Mouse (Mus musculus) G1E (cell line): ENCODE measurements around the gene Nr4a3. TPM values are rescaled to one million over a fixed set of nuclear protein-coding genes. Genes with fewer than 3 reads are reported as not detected.

Source experiments
- ATAC-seq: 2 replicates; pipeline ENCODE4 v1.8.0; 2016; ENCODE audit warnings: mild to moderate bottlenecking; ENCODE audit not compliant: insufficient number of reproducible peaks, poor library complexity, low FRiP score, severe bottlenecking; ENCODE audit errors: extremely low read depth
- DNase-seq: peaks from one replicate; pipeline ENCODE4 v3.0.0; 2012; ENCODE audit warnings: low spot score
- H3K27me3 ChIP-seq: 2 replicates; pipeline ENCODE4 v1.6.1; 2012; ENCODE audit warnings: mild to moderate bottlenecking, low read length, inconsistent platforms; ENCODE audit not compliant: insufficient read depth
- H3K36me3 ChIP-seq: replicated peaks from 2 replicates; pipeline ENCODE3; 2012; ENCODE audit warnings: mild to moderate bottlenecking, inconsistent platforms
- H3K4me1 ChIP-seq: 2 replicates; pipeline ENCODE4 v1.6.1; 2012; ENCODE audit warnings: low read depth, low read length, inconsistent platforms, mixed read lengths; ENCODE audit not compliant: insufficient read depth
- H3K4me3 ChIP-seq: 2 replicates; pipeline ENCODE4 v1.5.1; 2012; ENCODE audit warnings: low read depth, mild to moderate bottlenecking, inconsistent platforms, low read length, moderate library complexity, mixed read lengths
- H3K9me3 ChIP-seq: replicated peaks from 2 replicates; pipeline ENCODE4 v1.6.1; 2012; ENCODE audit warnings: inconsistent platforms
- CTCF ChIP-seq: IDR thresholded peaks from 2 replicates; pipeline ENCODE4 v1.5.1; 2012; ENCODE audit warnings: low read depth, low read length, inconsistent platforms, mixed read lengths
- GATA1 ChIP-seq: IDR thresholded peaks from 2 replicates; pipeline ENCODE4 v1.6.1; 2012; ENCODE audit warnings: borderline replicate concordance, low read length, inconsistent platforms, mixed read lengths
- GATA2 ChIP-seq: IDR thresholded peaks from 2 replicates; pipeline ENCODE4 v1.6.1; 2012; ENCODE audit warnings: low read depth, low read length, inconsistent platforms, borderline replicate concordance
- POLR2AphosphoS5 ChIP-seq: IDR thresholded peaks from 2 replicates; pipeline ENCODE4 v1.6.1; 2012; ENCODE audit warnings: low read depth, low read length, inconsistent platforms; ENCODE audit not compliant: insufficient replicate concordance
- TAL1 ChIP-seq: conservative IDR thresholded peaks from 2 replicates; pipeline ENCODE4 v1.6.1; 2012; ENCODE audit warnings: low read depth, low read length, inconsistent platforms, mixed read lengths
- polyA plus RNA-seq: library from polyadenylated mRNA; stranded (reverse); fragments of >175 nt; gene quantifications from 2 replicates; pipeline ENCODE4 v1.2.3, GENCODE M21; 2012
- total RNA-seq, 2 experiments: library from RNA; stranded (forward) in 1 of 2; stranded (reverse) in 1 of 2; fragments of 200-1000 nt in 1 of 2; fragments of >200 nt in 1 of 2; fragmentation: Nextera tagmentation in 1 of 2; gene quantifications; 2 replicates each; pipeline ENCODE4 v1.2.3; 2014 to 2017

Nr4a3 gene
- total and polyA plus RNA-seq, 3 experiments, result 0.20 to 0.68 (median 0.33) TPM

GRCm38 (mm10) chr4:48044141-48044490 lies 837 bp upstream of the Nr4a3 start:
- peaks cover 51% of the 10 kb centered on the region for H3K4me1 ChIP-seq
- H3K9me3 ChIP-seq, result no peaks in the 10 kb centered on the region
- DNase-seq (peak; percentile 30), ATAC-seq (no peak)
- TF ChIP-seq GATA1 (no peak), GATA2 (no peak), POLR2AphosphoS5 (no peak), TAL1 (no peak), CTCF (no peak)
- H3K4me3 ChIP-seq, result peak overlapping the region; percentile 86
- H3K36me3 ChIP-seq, result no peaks in the 10 kb centered on the region
- H3K27me3 ChIP-seq, result peaks cover 43% of the 10 kb centered on the region

DNA sequence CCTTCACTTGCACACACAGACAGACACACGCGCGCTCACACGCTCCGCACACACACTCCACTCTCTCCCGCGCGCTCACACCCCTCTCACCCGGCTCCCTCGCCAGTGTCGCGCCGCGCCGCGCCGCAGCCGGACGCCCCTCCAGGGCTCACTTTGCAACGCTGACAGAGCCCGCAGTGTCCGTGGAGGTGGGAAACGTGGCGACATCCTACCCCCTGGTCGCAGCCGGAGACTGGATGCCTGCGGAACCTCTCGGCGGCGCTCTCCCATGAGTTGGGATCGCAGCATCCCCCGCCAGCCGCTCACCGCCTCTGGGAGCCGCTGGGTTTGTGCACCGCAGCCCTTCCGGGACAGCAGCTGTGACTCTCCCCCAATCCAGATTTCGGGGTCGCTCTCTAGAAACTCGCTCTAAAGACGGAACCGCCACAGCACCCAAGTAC lies 348 bp downstream of the Nr4a3 start:
- peaks cover 51% of the 10 kb centered on the region for H3K4me1 ChIP-seq
- peak overlapping the region; percentile 86 for H3K4me3 ChIP-seq
- TF ChIP-seq TAL1, result no peak
- TF ChIP-seq GATA1, result no peak
- no peaks in the 10 kb centered on the region for H3K9me3 ChIP-seq
- H3K27me3 ChIP-seq, result peaks cover 48% of the 10 kb centered on the region
- no peaks in the 10 kb centered on the region for H3K36me3 ChIP-seq
- DNase-seq (no peak), ATAC-seq (no peak)

- no peaks in the 10 kb centered on the region for H3K36me3 ChIP-seq
- H3K9me3 ChIP-seq, result no peaks in the 10 kb centered on the region
- H3K4me3 ChIP-seq, result peak overlapping the region; percentile 86
- TF ChIP-seq GATA1, result no peak
- TF ChIP-seq GATA2, result no peak
- no peak for TF ChIP-seq TAL1
- no peak for TF ChIP-seq CTCF
- no peak for TF ChIP-seq POLR2AphosphoS5
- peaks cover 51% of the 10 kb centered on the region for H3K4me1 ChIP-seq
- peaks cover 52% of the 10 kb centered on the region for H3K27me3 ChIP-seq
- DNase-seq, result peak; percentile 22
- ATAC-seq, result no peak
These were observed 938 bp downstream of the Nr4a3 start for GRCm38 (mm10) chr4:48045721-48046460.

DNA sequence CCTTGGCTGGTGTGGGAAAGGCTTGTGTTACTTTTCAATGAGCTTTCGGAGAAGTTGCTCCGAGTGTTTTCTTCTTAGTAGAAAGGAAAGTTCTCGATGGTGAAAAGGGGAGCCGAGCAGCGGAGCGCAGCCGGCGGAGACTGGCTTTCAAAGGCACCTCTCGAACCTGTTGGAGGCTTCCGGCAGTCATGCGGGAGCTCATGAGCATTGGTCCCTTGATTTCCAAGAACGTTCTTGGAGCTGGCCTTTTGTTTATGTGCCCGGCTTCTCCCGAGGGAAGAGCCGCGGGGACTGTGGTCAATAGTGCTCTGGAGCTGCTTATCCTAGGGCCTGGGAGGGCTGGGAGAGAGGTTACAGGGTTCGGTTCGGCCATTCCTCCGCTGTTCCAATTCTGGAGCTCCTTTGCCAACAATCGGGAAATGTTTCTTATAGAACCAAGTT lies 1.5 kb downstream of the Nr4a3 start:
- DNase-seq (no peak), ATAC-seq (no peak)
- TF ChIP-seq GATA1, result no peak
- TF ChIP-seq GATA2, result no peak
- no peak for TF ChIP-seq CTCF
- TF ChIP-seq TAL1, result no peak
- no peak for TF ChIP-seq POLR2AphosphoS5
- Histone ChIP-seq H3K4me1 (peaks cover 51% of the 10 kb centered on the region), H3K9me3 (no peaks in the 10 kb centered on the region), H3K36me3 (no peaks in the 10 kb centered on the region), H3K4me3 (peak overlapping the region; percentile 86; the same call in 1 of the 2 replicates), H3K27me3 (peaks cover 58% of the 10 kb centered on the region)

DNA sequence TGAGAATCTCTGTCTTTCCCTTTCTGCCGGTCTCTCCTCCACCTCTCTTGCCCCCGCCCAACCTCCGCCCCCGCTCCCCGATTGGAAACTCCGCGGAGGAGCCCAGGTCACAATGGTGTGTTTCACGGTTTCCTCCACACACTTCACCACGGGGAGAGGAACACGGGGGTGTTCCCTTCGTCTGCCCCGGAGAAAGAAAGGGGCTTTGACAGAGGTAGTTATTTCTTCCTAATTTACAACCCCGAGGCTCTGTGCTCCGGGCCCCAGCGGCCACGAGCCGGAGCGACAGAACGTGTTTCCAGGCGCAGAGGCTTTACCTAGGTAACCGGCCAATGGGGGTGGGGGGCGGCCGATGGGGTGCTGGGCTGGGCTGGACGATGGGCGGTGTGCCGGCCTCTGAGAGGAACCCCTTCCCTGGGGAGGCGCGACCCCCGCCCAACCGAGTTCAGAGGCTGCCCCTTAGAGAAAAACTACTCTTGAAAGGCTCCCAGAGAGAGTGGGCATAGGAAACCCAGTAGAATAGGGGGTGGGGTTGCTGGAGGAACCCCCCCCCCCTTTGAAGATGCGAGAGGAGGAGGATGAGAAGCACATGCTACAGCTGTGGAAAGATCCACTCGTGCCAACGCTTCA lies 2.3 kb downstream of the Nr4a3 start:
- H3K36me3 ChIP-seq, result no peaks in the 10 kb centered on the region
- peak overlapping the region; percentile 38; the same call in 1 of the 2 replicates for H3K4me3 ChIP-seq
- DNase-seq (no peak), ATAC-seq (no peak)
- no peaks in the 10 kb centered on the region for H3K9me3 ChIP-seq
- H3K27me3 ChIP-seq, result peaks cover 65% of the 10 kb centered on the region
- no peak for TF ChIP-seq POLR2AphosphoS5
- TF ChIP-seq GATA1, result no peak
- TF ChIP-seq TAL1, result no peak
- TF ChIP-seq CTCF, result no peak
- no peak for TF ChIP-seq GATA2
- H3K4me1 ChIP-seq, result peaks cover 43% of the 10 kb centered on the region

- Histone ChIP-seq H3K4me3 (no peak overlapping the region; the same call in 1 of the 2 replicates), H3K4me1 (peaks cover 39% of the 10 kb centered on the region), H3K9me3 (no peaks in the 10 kb centered on the region), H3K27me3 (peaks cover 68% of the 10 kb centered on the region), H3K36me3 (no peaks in the 10 kb centered on the region)
- no peak for ATAC-seq
- TF ChIP-seq GATA1, result no peak
- no peak for DNase-seq
These were observed 2.9 kb downstream of the Nr4a3 start for GRCm38 (mm10) chr4:48047766-48048371.
